Mouse (Mus musculus) lung, adult 10 weeks (tissue): ENCODE data around the gene Kctd3. TPM values are rescaled to one million over a fixed set of nuclear protein-coding genes. Genes with fewer than 3 reads are reported as not detected.

ENCODE experiments used
- polyA plus RNA-seq: library from polyadenylated mRNA; stranded (reverse); fragments of 350-450 nt; fragmentation: Illumina TruSeq; extraction: RNeasy Lipid Tissue Mini Kit (QIAGEN cat#74804); gene quantifications from one replicate; pipeline ENCODE4 v1.2.3, GENCODE M21; 2014; ENCODE audit warnings: low read depth, low replicate concordance; ENCODE audit not compliant: insufficient read depth

Kctd3 gene
- polyA plus RNA-seq, result 10.2 TPM

GRCm38 (mm10) chr1:189007239-189007979 lies at the start of gene Kctd3:
Gene Kctd3 (minus strand): TSS chr1:189007841.

